Mouse (Mus musculus) heart, postnatal 14 days (tissue): ENCODE data around the gene Trim2. TPM values are rescaled to one million over a fixed set of nuclear protein-coding genes. Genes with fewer than 3 reads are reported as not detected.

Experiments used
- DNase-seq, 2 experiments: peaks; one replicate each; pipeline ENCODE4 v3.0.0; 2021 to 2022
- intact Hi-C: fragments of 180-260 bp; cut with DNase I; formaldehyde crosslinking; loops from one replicate; pipeline ENCODE4 v1.15.1; 2025
- total RNA-seq, 2 experiments: library from RNA; stranded (reverse); gene quantifications; 2 replicates each; pipeline ENCODE4 v1.2.3; 2021

Gene Trim2
- total RNA-seq, 2 experiments from 2014 or later: 6.9 to 8.5 TPM

DNA sequence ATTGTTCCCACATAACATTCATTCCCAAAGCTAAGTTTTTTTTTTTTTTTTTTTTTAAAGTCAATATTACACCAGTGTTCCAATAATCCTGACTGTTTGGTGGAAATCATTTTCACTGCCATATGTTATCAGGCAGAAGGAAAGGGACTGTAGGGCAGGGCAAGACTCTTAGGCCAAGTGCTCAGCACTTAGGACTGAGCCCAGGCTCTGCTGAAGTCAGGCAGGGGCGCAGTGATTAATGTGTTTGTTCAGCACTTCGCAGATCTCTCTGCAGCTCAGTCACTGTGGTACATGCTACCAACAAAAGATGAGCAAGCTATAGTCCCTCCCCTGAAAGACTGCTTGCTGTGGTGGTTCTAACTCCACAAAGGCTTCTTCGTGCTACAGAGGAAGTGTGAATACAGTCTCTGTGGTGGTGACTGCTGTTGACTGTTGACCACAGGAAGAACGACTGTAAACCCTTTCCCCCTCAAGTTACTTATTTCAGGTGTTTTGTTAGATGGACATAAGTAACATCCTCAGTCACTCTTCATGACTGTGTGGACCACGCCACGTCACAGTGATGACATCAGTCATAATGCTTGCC lies 180.9 kb downstream of the Trim2 start:
- intact Hi-C loops: loop anchor here (10.0 kb wide), 1 partner anchor 211 kb away; no protein-coding TSS in a partner anchor
- DNase-seq: no peak

DNA sequence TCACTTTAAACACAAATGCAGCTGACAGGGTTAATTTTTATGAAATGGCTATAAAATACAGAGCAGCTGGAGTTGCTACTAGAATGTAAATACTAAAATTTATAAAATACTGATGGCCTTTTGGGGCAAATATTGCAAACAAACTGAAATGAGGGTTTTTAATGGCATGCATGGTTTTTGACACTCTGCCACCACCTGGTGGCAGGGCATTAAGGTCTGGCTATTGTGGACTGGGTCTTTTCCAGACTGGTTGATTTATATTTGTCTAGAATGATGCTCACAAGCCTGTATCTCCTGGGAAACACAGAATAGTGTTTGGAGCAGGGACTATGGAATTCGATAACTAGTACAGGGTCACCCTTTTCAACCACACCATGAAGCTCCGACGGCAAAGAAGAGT lies 183.2 kb downstream of the Trim2 start:
- intact Hi-C loops: loop anchor here (1.0 to 10.0 kb wide), 3 partner anchors 81 to 209 kb away; partner anchors contain the start of gene Tmem131l
- DNase-seq: peak; percentile 37 to 49

DNA sequence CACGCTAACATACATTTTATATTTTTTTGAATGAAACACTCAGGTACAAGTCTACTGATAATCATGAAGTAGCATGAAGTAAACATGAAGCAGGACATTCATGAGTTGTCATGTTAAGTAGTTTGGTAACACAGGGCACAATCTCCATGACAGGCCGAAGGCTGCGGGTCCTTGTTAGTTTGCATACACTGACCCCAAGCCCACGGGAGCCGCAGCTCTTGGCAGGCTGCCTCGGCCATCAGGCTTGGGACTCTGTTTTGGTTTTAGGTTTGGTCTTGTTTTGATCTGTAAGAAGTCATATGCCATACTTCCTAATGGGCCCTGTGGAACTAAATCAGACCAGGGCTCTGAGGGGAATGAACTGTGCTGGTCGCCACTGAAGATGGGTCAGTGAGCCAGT lies 188.0 kb downstream of the Trim2 start:
- intact Hi-C loops: no loop called here
- no peak for DNase-seq

DNA sequence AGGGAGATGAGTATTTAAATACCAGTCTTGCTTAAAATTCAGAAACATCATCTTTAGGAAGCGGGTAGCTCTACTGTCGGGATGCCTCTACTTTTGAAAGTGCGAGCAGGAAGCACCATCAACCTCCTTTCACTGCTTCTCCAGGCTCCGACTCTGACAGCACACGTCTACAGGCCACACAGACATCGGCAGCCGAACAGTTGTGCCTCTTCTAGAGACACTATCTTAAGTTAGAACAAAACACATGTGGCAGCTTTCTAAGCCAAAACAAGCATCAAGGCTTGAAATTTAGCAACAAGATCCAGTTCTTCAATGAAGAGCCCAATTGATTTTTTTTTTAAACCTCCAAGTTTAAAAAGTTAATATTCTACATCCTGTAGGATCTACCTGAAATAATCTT lies 188.5 kb downstream of the Trim2 start:
- intact Hi-C loops: no loop called here
- DNase-seq: no peak

Other genes with a start within 250 kb of the Trim2 start
- gene Mnd1, start 151.1 kb downstream of the Trim2 start, total RNA-seq: 1 to 10 TPM; 4.0 to 6.5 TPM
- not detected for gene Gm6525, start 132.8 kb downstream of the Trim2 start, total RNA-seq
- gene Fhdc1, start 173.6 kb upstream of the Trim2 start, total RNA-seq: 1 to 10 TPM in 1 of 2 experiments, under 1 TPM in 1; 0.66 to 1.7 TPM